Mouse (Mus musculus): Measurements from ENCODE around the gene Ccdc122. TPM values are rescaled to one million over a fixed set of nuclear protein-coding genes. Genes with fewer than 3 reads are reported as not detected.
"Not testable (repeated sequence)": the region's sequence is repeated elsewhere in the genome, so short reads cannot be mapped to it uniquely, and the experiment has no call there.

Ccdc122 gene
- polyA plus RNA-seq, 1 experiment from 2014 or later: 2.3 TPM

DNA sequence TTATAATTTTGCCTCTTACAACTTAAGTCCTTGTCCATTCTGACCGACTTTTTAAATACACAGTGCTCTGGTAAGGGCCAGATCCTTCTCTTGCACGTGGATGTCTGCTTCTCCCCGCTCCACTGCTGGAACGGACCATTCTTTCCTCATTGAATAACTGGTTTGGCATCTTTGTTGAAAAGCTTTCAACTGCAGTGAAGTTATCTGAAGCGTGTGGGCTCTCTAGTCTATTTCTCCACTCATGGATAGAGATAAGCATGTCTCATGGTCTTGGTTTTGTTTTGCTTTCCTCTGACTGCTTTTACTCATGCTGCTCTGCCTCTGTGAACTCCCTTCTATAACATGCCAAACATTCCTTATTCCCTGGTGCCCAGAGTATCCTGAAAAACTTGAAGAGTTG lies 4.1 kb upstream of the Ccdc122 start:
- 62% methylated on average over 5 of the region's 5 CpGs for WGBS (ENCODE audit: insufficient replicate concordance)
- ATAC-seq (ENCODE audit: low read depth): no peak
- Histone ChIP-seq H3K9ac (no peak overlapping the region), H3K27ac (no peak overlapping the region), H3K4me1 (replicated peaks) (peaks cover 12% of the 10 kb centered on the region), H3K4me3 (replicated peaks) (no peak overlapping the region), H3K27me3 (no peaks in the 10 kb centered on the region), H3K9me3 (replicated peaks) (no peaks in the 10 kb centered on the region), H3K4me2 (no peak overlapping the region), H3K36me3 (0 out of 2 replicates have a peak, but pooled peaks cover 4% of the 10 kb centered on the region)
- no peak for DNase-seq

DNA sequence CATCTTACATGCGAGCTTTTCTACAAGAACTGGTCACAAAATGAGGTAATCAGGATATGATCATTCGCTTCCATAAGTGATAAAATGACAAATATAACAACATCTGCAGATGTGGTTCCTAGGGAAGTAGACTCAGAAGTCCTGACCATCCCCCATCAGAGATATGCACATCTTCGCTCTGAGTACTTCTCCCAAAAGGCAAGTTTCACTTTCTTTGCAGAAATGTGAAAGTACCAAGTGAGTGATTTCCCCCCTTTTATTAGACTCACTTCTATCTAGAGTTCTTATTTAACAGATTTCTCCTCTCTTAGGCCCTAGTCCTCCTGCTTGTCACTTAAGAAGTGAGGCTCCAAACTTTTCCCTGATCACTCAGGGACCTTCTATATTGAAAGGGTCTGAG lies 3.2 kb upstream of the Ccdc122 start:
- Histone ChIP-seq H3K9me3 (replicated peaks) (no peaks in the 10 kb centered on the region), H3K27me3 (no peaks in the 10 kb centered on the region), H3K4me1 (replicated peaks) (peaks cover 16% of the 10 kb centered on the region), H3K4me2 (no peak overlapping the region), H3K9ac (no peak overlapping the region), H3K4me3 (replicated peaks) (no peak overlapping the region), H3K36me3 (0 out of 2 replicates have a peak, but pooled peaks cover 4% of the 10 kb centered on the region), H3K27ac (peak overlapping the region; percentile 23; the same call in 1 of the 2 replicates)
- DNase-seq (no peak), ATAC-seq (ENCODE audit: low read depth) (no peak)
- 74% methylated on average over 3 of the region's 3 CpGs for whole genome bisulfite sequencing (ENCODE audit: insufficient replicate concordance)

DNA sequence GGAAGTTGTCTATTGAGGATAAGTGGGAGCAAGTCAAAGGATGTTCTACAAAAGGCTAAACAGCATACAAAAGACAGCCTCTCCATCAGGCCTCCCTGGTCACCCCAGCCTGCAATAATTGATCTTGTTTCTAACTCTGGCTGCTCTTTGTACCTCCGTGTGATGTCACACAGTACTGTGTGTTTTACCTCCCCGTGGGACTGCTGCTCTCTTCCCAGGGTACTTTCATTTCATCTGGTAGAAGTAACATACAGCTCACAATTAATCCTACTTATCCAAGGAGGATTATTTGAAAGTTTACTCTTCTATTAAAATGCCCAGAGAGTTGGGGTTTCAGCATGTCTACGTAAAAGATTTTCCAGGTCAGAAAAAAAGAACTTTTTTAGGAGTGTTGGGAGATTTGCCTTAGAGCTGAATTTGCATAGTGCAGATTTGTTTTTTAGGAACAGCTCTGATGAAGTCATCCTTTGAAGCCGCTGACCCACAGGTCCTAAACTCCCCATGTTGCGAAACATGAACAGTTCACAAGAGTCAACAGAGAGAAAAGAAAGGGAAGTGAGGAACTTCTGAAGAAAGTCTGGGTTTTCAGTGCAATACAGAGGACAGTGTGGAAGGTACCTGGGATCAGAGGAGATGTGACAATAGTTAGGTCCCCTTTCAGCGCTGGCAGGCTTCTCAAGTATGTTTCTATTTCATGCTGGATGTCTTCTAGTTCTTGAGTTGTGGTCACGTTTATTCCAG lies 2.2 kb upstream of the Ccdc122 start:
- H3K9ac ChIP-seq: no peak overlapping the region
- 55% methylated on average over 7 of the region's 7 CpGs for WGBS (ENCODE audit: insufficient replicate concordance)
- ATAC-seq (ENCODE audit: low read depth): peak; percentile 52; the same call in 1 of the 2 replicates
- no peaks in the 10 kb centered on the region for H3K9me3 ChIP-seq (replicated peaks)
- 0 out of 2 replicates have a peak overlapping the region, but pooled peaks have one; percentile 19 for H3K4me2 ChIP-seq
- DNase-seq: no peak
- H3K27me3 ChIP-seq: no peaks in the 10 kb centered on the region
- no peak overlapping the region; the same call in 1 of the 2 replicates for H3K4me3 ChIP-seq (replicated peaks)
- H3K4me1 ChIP-seq (replicated peaks): peaks cover 16% of the 10 kb centered on the region
- 0 out of 2 replicates have a peak, but pooled peaks cover 4% of the 10 kb centered on the region for H3K36me3 ChIP-seq
- H3K27ac ChIP-seq: peak overlapping the region; percentile 45

DNA sequence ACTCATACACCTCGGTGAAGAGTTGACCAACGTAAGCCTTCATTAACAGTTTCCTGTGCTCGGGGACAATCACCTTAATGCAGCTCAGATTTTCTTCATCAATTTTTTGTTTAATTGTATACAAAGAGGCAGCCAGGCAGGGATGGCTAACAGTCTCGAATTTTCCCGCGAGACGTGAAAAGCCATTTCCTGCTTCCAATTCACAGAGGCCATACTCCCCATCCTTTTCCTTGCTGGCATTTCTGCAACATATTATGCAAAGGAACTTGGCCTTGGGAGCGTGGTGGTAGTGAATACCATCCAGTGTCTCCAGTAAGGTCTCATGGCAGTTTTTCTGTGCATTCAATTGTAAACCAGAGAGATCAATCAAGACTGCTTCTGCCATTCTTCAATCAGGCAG lies 1.6 kb upstream of the Ccdc122 start:
- WGBS (ENCODE audit: insufficient replicate concordance): 75% methylated on average over 8 of the region's 8 CpGs
- Histone ChIP-seq H3K36me3 (0 out of 2 replicates have a peak, but pooled peaks cover 4% of the 10 kb centered on the region), H3K4me2 (peak overlapping the region; percentile 8; the same call in 1 of the 2 replicates), H3K27ac (peak overlapping the region; percentile 45), H3K9ac (no peak overlapping the region), H3K9me3 (replicated peaks) (no peaks in the 10 kb centered on the region), H3K4me1 (replicated peaks) (peaks cover 16% of the 10 kb centered on the region), H3K4me3 (replicated peaks) (no peak overlapping the region), H3K27me3 (no peaks in the 10 kb centered on the region)
- no peak for DNase-seq
- ATAC-seq (ENCODE audit: low read depth): no peak

DNA sequence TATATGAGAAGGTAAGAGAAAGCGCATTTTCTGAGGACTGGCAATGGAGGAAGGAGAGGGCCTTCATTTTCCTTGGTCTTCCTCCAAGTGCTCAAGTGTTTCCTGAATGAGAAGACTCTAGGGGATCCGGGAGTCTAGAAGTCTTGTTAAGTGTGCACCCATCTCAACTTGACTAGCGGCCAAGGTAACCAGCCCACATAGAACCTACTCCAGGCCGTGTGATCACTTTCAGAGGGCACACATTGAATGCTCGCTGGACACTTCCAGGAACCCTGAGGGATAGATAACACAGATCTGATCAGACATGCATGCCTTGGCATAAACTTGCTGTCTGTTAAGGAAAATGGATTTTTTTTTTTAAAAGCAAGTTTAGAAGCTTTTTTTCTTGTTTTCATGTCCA lies 758 bp downstream of the Ccdc122 start:
- Histone ChIP-seq H3K36me3 (no peaks in the 10 kb centered on the region), H3K27ac (no peak overlapping the region), H3K4me2 (peak overlapping the region; percentile 83), H3K9ac (0 out of 2 replicates have a peak overlapping the region, but pooled peaks have one; percentile 76), H3K4me1 (replicated peaks) (peaks cover 16% of the 10 kb centered on the region), H3K9me3 (replicated peaks) (no peaks in the 10 kb centered on the region), H3K27me3 (no peaks in the 10 kb centered on the region), H3K4me3 (replicated peaks) (peak overlapping the region; percentile 70; the same call in 1 of the 2 replicates)
- DNase-seq (no peak), ATAC-seq (ENCODE audit: low read depth) (no peak)
- 60% methylated on average over 5 of the region's 5 CpGs for WGBS (ENCODE audit: insufficient replicate concordance)

DNA sequence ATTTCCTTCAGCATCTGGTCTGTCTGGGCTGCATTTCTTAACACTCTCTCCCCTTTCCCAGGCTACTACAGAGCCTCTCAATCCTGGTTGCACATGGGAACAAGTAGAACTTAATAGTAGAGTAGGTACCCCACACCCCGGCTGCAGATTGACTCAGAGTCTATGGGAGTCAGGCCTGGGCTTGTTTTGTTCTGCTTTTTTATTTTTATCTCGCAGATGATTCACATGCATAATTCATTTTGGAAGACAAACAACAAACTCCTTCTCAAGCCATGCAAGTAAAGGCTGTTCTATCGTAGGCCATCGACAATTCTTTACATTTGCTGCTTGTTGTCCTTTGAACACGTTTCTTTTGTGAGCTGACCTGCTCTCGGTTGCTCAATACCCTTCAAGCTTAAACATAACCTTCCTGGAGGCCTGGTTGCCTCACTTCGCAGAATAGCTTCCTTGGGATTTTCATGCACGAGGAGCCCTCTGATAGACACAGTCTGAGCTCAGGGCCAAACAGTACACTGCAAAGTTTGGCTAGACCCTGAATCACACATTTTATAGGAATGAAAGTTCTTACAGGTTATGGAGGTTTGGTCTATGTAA lies 1.4 kb downstream of the Ccdc122 start:
- Histone ChIP-seq H3K27ac (no peak overlapping the region; the same call in 1 of the 2 replicates), H3K36me3 (no peaks in the 10 kb centered on the region), H3K4me1 (replicated peaks) (peaks cover 16% of the 10 kb centered on the region), H3K4me3 (replicated peaks) (no peak overlapping the region), H3K27me3 (no peaks in the 10 kb centered on the region), H3K4me2 (no peak overlapping the region), H3K9ac (no peak overlapping the region), H3K9me3 (replicated peaks) (no peaks in the 10 kb centered on the region)
- ATAC-seq (ENCODE audit: low read depth) (no peak), DNase-seq (no peak)
- 62% methylated on average over 8 of the region's 8 CpGs for WGBS (ENCODE audit: insufficient replicate concordance)

DNA sequence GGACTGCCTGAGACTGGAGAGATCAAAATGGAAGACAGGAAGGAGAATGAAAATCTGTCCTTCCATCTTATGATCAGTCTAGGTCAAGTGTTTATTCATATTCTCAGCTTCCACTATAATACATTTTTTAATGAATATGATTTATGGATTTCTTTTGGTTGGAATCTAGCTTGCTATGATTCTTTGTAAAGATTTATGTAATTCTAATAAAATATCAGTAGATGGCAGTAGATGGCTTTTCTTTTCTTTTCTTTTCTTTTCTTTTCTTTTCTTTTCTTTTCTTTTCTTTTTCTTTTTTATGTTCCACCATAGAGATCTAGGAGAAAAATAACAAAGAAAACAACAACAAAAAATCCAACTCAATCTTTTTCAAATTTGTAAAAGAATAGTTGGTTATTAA lies 16.7 kb downstream of the Ccdc122 start:
- Histone ChIP-seq H3K4me2 (no peak overlapping the region), H3K36me3 (no peaks in the 10 kb centered on the region), H3K9me3 (replicated peaks) (no peaks in the 10 kb centered on the region), H3K9ac (no peak overlapping the region), H3K4me3 (replicated peaks) (no peak overlapping the region), H3K4me1 (replicated peaks) (no peaks in the 10 kb centered on the region), H3K27me3 (no peaks in the 10 kb centered on the region), H3K27ac (no peak overlapping the region)
- DNase-seq (no peak), ATAC-seq (ENCODE audit: low read depth) (no peak)

DNA sequence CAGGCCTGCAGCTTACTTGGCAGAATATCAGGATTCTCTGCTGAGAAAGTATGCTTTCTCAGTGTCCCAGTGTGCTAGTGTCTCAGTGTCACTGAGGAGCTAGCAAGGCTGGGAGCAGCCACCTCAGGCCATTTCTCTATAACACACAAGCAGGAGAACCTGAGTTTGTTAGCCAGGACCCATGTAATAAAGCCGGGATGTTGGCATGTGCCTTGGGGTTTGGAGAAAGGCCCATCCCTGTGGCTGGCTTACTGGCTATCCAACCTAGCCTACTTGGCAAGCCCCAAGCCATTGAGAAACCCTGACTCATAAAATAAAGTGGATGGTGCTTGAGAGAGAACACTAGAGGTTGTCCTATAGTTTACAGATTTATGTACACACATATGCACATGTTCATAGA lies 32.8 kb downstream of the Ccdc122 start:
- Histone ChIP-seq H3K4me2 (no peak overlapping the region), H3K27me3 (no peaks in the 10 kb centered on the region), H3K4me1 (replicated peaks) (no peaks in the 10 kb centered on the region), H3K4me3 (replicated peaks) (no peak overlapping the region), H3K36me3 (no peaks in the 10 kb centered on the region), H3K9ac (no peak overlapping the region), H3K27ac (no peak overlapping the region), H3K9me3 (replicated peaks) (no peaks in the 10 kb centered on the region)
- ATAC-seq (ENCODE audit: low read depth): no peak
- no peak for DNase-seq
- 64% methylated on average over 1 of the region's 1 CpGs for WGBS (ENCODE audit: insufficient replicate concordance)

DNA sequence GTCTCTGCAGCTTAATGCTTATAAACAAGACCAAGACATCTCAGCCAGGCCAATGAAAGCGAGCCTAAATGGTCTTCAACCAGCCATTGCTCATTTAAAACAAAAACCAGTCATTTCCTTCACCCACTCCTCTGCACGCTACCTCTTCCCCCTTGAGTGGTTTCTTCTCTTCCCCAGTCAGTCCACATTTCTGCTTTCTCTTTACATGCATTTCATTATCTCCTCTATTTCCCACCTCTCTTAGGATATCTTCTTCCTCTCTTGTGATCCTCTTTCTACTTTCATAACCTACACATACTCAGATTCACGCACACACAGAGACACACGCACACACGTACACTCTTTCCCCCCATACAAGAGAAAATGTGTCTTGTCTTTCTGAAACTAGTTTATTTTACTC lies 44.7 kb downstream of the Ccdc122 start:
- H3K4me2 ChIP-seq: no peak overlapping the region
- 65% methylated on average over 5 of the region's 5 CpGs for WGBS (ENCODE audit: insufficient replicate concordance)

DNA sequence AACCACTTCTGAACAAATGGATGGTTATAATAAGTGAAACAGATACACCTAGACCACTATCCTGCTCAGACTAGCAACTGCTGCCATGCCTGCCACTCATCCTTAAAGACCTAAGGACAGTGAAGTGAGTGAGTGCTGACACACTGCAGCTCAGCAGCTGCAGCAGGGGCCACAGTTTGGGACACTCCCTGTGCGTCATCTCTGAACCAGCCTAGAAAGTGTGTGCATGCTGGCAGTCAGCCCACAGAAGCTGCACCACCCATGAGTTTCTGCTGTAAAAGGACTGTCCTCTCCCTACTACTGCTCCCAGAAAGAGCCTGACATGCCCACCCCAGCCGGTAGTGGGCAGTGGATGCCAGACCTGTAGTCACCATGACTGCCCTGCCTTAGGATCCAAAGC lies 63.7 kb downstream of the Ccdc122 start:
- no peak overlapping the region for H3K4me2 ChIP-seq
- H3K27me3 ChIP-seq: no peaks in the 10 kb centered on the region
- 55% methylated on average over 2 of the region's 2 CpGs for WGBS (ENCODE audit: insufficient replicate concordance)
- no peak for ATAC-seq (ENCODE audit: low read depth)
- H3K4me3 ChIP-seq (replicated peaks): no peak overlapping the region
- no peak overlapping the region for H3K9ac ChIP-seq
- no peak for DNase-seq
- no peaks in the 10 kb centered on the region for H3K4me1 ChIP-seq (replicated peaks)
- H3K9me3 ChIP-seq (replicated peaks): no peaks in the 10 kb centered on the region
- no peaks in the 10 kb centered on the region for H3K36me3 ChIP-seq
- H3K27ac ChIP-seq: no peak overlapping the region

More for the DNA sequence above, 44.7 kb downstream of the Ccdc122 start:
- no peaks in the 10 kb centered on the region for H3K9me3 ChIP-seq (replicated peaks)
- no peak overlapping the region for H3K27ac ChIP-seq
- ATAC-seq (ENCODE audit: low read depth): no peak
- no peaks in the 10 kb centered on the region for H3K27me3 ChIP-seq
- H3K36me3 ChIP-seq: no peaks in the 10 kb centered on the region
- DNase-seq: no peak
- H3K4me1 ChIP-seq (replicated peaks): no peaks in the 10 kb centered on the region
- H3K4me3 ChIP-seq (replicated peaks): no peak overlapping the region
- H3K9ac ChIP-seq: no peak overlapping the region

DNA sequence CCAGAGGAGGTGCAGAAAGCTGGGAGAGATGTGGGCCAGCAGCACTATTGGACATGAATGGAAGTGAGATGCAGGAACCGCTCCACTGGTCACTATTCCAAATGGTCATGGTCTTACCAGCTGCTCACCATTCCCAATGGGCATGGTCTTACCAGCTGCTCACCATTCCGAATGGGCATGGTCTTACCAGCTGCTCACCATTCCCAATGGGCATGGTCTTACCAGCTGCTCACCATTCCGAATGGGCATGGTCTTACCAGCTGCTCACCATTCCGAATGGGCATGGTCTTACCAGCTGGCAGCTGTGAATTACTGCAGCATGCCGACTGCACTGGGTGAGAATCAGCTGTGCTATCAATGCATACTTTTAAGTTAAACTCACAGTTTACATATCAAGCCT lies 74.0 kb downstream of the Ccdc122 start:
- H3K9me3 ChIP-seq (replicated peaks); DNase-seq; H3K27ac ChIP-seq; H3K36me3 ChIP-seq; H3K9ac ChIP-seq; H3K27me3 ChIP-seq; H3K4me2 ChIP-seq; ATAC-seq (ENCODE audit: low read depth); H3K4me1 ChIP-seq (replicated peaks); H3K4me3 ChIP-seq (replicated peaks): not testable (repeated sequence)
- WGBS (ENCODE audit: insufficient replicate concordance): 66% methylated on average over 5 of the region's 5 CpGs

DNA sequence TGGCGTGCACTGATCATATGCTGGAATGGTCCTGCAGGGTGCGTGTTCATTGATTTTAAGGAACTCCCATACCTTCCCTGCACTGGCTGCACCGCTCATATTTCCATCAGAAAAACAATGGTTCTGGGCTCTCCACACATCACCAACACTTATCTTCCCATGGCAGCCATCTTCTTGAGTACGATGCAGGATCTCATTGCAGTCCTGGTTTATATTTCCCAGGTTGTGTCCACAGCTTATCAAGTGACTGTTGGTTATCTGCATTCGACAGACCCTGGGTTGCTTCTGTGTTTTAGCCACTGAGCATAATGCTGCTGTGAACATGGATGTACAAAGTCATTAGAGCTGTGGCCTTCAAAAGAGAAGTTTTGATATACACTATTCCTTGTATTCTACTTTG lies 94.0 kb downstream of the Ccdc122 start:
- Histone ChIP-seq H3K4me2 (no peak overlapping the region), H3K27me3 (no peaks in the 10 kb centered on the region)
- peak; percentile 7 for DNase-seq

More for the DNA sequence above, 94.0 kb downstream of the Ccdc122 start:
- no peak overlapping the region for H3K27ac ChIP-seq
- H3K4me3 ChIP-seq (replicated peaks): no peak overlapping the region
- ATAC-seq (ENCODE audit: low read depth): peak; percentile 54
- H3K9ac ChIP-seq: no peak overlapping the region
- no peaks in the 10 kb centered on the region for H3K9me3 ChIP-seq (replicated peaks)
- no peaks in the 10 kb centered on the region for H3K4me1 ChIP-seq (replicated peaks)
- 45% methylated on average over 5 of the region's 5 CpGs for WGBS (ENCODE audit: insufficient replicate concordance)
- H3K36me3 ChIP-seq: no peaks in the 10 kb centered on the region

All from liver, embryonic 13.5 days (tissue).